In the genomic region with DNA sequence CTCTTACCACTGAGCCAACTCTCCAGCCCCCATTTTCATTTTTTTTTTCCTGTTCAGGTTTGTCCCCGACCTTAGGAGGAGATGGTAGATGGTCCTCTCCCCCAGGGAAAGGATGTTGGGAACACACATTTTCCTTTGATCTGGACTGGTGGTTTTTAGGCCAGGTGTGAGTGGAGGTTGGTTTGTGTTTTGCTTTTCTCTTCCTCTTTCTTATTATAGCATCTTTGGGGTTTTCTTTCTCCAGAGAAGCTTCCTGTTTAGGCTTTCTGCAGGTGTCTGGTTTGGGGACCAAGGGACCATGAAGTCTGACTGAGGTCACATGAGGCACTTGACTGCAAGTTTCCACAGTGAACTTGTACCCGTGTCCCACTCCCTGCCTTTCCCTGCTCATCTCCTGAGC, we compare ENCODE assay signal across 28 mouse cellular contexts. TPM values are rescaled to one million over a fixed set of nuclear protein-coding genes. Genes with fewer than 3 reads are reported as not detected.
DNase-seq lines count a peak whose midpoint lies in the region; ATAC-seq and TF ChIP-seq lines count a peak whose summit lies in the region.
"Had no signal": no experiment of that assay in that cellular context is flagged by ENCODE, and none has a peak within 500 bp of the region (broad histone marks: within the 10 kb centered on the region; RNA-seq: fewer than 3 reads in every experiment).

No protein-coding gene starts in this region.

- peak; percentile 72 for TF ChIP-seq EP300 in liver, postnatal 0 days (IDR thresholded peaks at IDR 0.05; ENCODE audit: low read depth)
- TF ChIP-seq EP300 in CH12.LX (IDR thresholded peaks at IDR 0.05; ENCODE audit: low read length) = peak; percentile 99

- peak overlapping the region; percentile 85 for H3K27ac ChIP-seq in liver, postnatal 0 days (ENCODE audit: low read depth)
- no peak overlapping the region for H3K27ac ChIP-seq in liver, embryonic 11.5 days (ENCODE audit: low read depth, low read length)
- H3K27ac ChIP-seq in CH12.LX (ENCODE audit: insufficient read depth, low read depth) = peak overlapping the region; percentile 99
- H3K27ac ChIP-seq in midbrain, postnatal 0 days (ENCODE audit: low read depth, low read length) = no peak overlapping the region
- no peak overlapping the region for H3K27ac ChIP-seq in limb, embryonic 10.5 days
- H3K27ac ChIP-seq: embryonic facial prominence, embryonic 13.5 days; forebrain, embryonic 13.5 days; gastrocnemius, adult 2 months; heart, embryonic 10.5 days; hindbrain, embryonic 15.5 days; midbrain, embryonic 10.5 days; neural tube, embryonic 15.5 days; stomach, postnatal 0 days had no signal

- no peaks in the 10 kb centered on the region for H3K79me2 ChIP-seq in CH12.LX (replicated peaks; ENCODE audit: control insufficient read depth, extremely low read depth, insufficient read depth, poor library complexity, severe bottlenecking)

- in situ Hi-C loops in CH12.LX (cut with MboI; ENCODE audit: low pct_ligation_motif_present, low pct_unique_long_range_greater_than_20kb, low sequenced_read_pairs) = no loop called here

- TF ChIP-seq POLR2A in CH12.LX (IDR thresholded peaks at IDR 0.05; ENCODE audit: low read depth, low read length) = no peak; the same call in 1 of the 2 replicates

- no peak overlapping the region for H3K4me3 ChIP-seq in liver, postnatal 0 days (ENCODE audit: low read depth, low read length)
- H3K4me3 ChIP-seq in liver, embryonic 11.5 days (ENCODE audit: low read depth, low read length) = no peak overlapping the region
- peak overlapping the region in 2 of 3 experiments; percentile 29 to 31 for H3K4me3 ChIP-seq in CH12.LX (replicated peaks in 1 of 3; ENCODE audit: low read depth in 2 of 3, low read length in 2 of 3, poor library complexity in 1 of 3)
- H3K4me3 ChIP-seq in midbrain, postnatal 0 days (ENCODE audit: low read depth, low read length) = no peak overlapping the region
- no peak overlapping the region for H3K4me3 ChIP-seq in limb, embryonic 10.5 days
- H3K4me3 ChIP-seq: embryonic facial prominence, embryonic 13.5 days; erythroblast, embryonic 14.5 days; forebrain, embryonic 13.5 days; gastrocnemius, adult 2 months; heart, embryonic 10.5 days; hindbrain, embryonic 15.5 days; midbrain, embryonic 10.5 days; neural tube, embryonic 15.5 days had no signal

- no peak; the same call in 1 of the 2 replicates for TF ChIP-seq RAD21 in CH12.LX (IDR thresholded peaks at IDR 0.05; ENCODE audit: low read depth, low read length)

- TF ChIP-seq CTCF in liver, postnatal 0 days (IDR thresholded peaks at IDR 0.05; ENCODE audit: low read depth) = no peak
- no peak for TF ChIP-seq CTCF in CH12.LX (conservative IDR thresholded peaks at IDR 0.05 in 1 of 2, IDR thresholded peaks at IDR 0.05 in 1 of 2; ENCODE audit: low read depth in 2 of 2, low read length in 2 of 2)
- TF ChIP-seq CTCF in midbrain, postnatal 0 days (IDR thresholded peaks at IDR 0.05) = no peak

- no peak for DNase-seq in liver, postnatal 0 days
- no peak for DNase-seq in liver, embryonic 11.5 days (ENCODE audit: low spot score)
- DNase-seq in CH12.LX (ENCODE audit: extremely low read depth) = peak; percentile 96
- peak; percentile 85 to 88 for DNase-seq in spleen, postnatal 36 days (ENCODE audit: low spot score in 2 of 2)
- DNase-seq in thymus, postnatal 14 days = peak; percentile 65
- DNase-seq in midbrain, postnatal 0 days (ENCODE audit: low spot score) = no peak
- DNase-seq in limb, embryonic 10.5 days (ENCODE audit: low spot score) = no peak
- DNase-seq: adrenal gland, postnatal 25 days; cerebellum, adult 11 months; cerebellum, postnatal 25 days; embryo, embryonic 11 days; gastrocnemius, adult 2 months; kidney, adult 8-10 months; kidney, postnatal 14 days; lung, adult 18-20 months; lung, postnatal 10 days had no signal

- no peak overlapping the region for H3K9ac ChIP-seq in liver, postnatal 0 days (replicated peaks)
- H3K9ac ChIP-seq in liver, embryonic 11.5 days (ENCODE audit: low read depth, low read length) = no peak overlapping the region
- no peak overlapping the region for H3K9ac ChIP-seq in CH12.LX (ENCODE audit: insufficient read depth, low read depth)
- H3K9ac ChIP-seq in midbrain, postnatal 0 days (replicated peaks; ENCODE audit: low read length, poor library complexity, severe bottlenecking) = no peak overlapping the region
- H3K9ac ChIP-seq: embryonic facial prominence, embryonic 13.5 days; forebrain, embryonic 13.5 days; hindbrain, embryonic 15.5 days; neural tube, embryonic 15.5 days had no signal

- no peaks in the 10 kb centered on the region for H3K4me1 ChIP-seq in liver, postnatal 0 days (ENCODE audit: insufficient read depth)
- H3K4me1 ChIP-seq in liver, embryonic 11.5 days (replicated peaks; ENCODE audit: control insufficient read depth, insufficient read depth, low read length) = no peaks in the 10 kb centered on the region
- peaks cover 40 to 78% of the 10 kb centered on the region in 2 experiments for H3K4me1 ChIP-seq in CH12.LX (ENCODE audit: control insufficient read depth in 1 of 2, insufficient read depth in 2 of 2)
- no peaks in the 10 kb centered on the region for H3K4me1 ChIP-seq in midbrain, postnatal 0 days (ENCODE audit: insufficient read depth, low read length)
- H3K4me1 ChIP-seq in limb, embryonic 10.5 days = 0 out of 2 replicates have a peak, but pooled peaks cover 4% of the 10 kb centered on the region
- H3K4me1 ChIP-seq: embryonic facial prominence, embryonic 13.5 days; heart, embryonic 10.5 days had no signal

- H3K36me3 ChIP-seq in liver, postnatal 0 days (replicated peaks; ENCODE audit: insufficient read depth, low read length) = no peaks in the 10 kb centered on the region
- no peaks in the 10 kb centered on the region for H3K36me3 ChIP-seq in liver, embryonic 11.5 days (ENCODE audit: control insufficient read depth, insufficient read depth, low read length)
- H3K36me3 ChIP-seq in CH12.LX (replicated peaks in 1 of 2; ENCODE audit: control insufficient read depth in 1 of 2, insufficient read depth in 1 of 2, low read length in 1 of 2) = peaks cover 0 to 10% of the 10 kb centered on the region in 2 experiments
- no peaks in the 10 kb centered on the region for H3K36me3 ChIP-seq in midbrain, postnatal 0 days (ENCODE audit: insufficient read depth, low read length)
- no peaks in the 10 kb centered on the region for H3K36me3 ChIP-seq in limb, embryonic 10.5 days
- H3K36me3 ChIP-seq: embryonic facial prominence, embryonic 13.5 days; heart, embryonic 10.5 days; hindbrain, embryonic 15.5 days; midbrain, embryonic 10.5 days; neural tube, embryonic 15.5 days had no signal

- no peak overlapping the region for H3K4me2 ChIP-seq in liver, postnatal 0 days (ENCODE audit: low read depth, low read length)
- H3K4me2 ChIP-seq in liver, embryonic 11.5 days = no peak overlapping the region
- peak overlapping the region; percentile 55; the same call in 1 of the 2 replicates for H3K4me2 ChIP-seq in CH12.LX (ENCODE audit: insufficient read depth, low read depth, poor library complexity, severe bottlenecking)
- no peak overlapping the region for H3K4me2 ChIP-seq in midbrain, postnatal 0 days (ENCODE audit: low read depth, low read length, poor library complexity, severe bottlenecking)
- H3K4me2 ChIP-seq: embryonic facial prominence, embryonic 13.5 days; forebrain, embryonic 13.5 days; hindbrain, embryonic 15.5 days; neural tube, embryonic 15.5 days had no signal

- dilution Hi-C loops in CH12.LX (cut with MboI; ENCODE audit: extremely low pct_ligation_motif_present, extremely low pct_unique_long_range_greater_than_20kb, low sequenced_read_pairs) = no loop called here

- H3K27me3 ChIP-seq in liver, postnatal 0 days (ENCODE audit: insufficient read depth, low read length) = no peaks in the 10 kb centered on the region
- H3K27me3 ChIP-seq in liver, embryonic 11.5 days (replicated peaks; ENCODE audit: control insufficient read depth, insufficient read depth, low read length) = no peaks in the 10 kb centered on the region
- H3K27me3 ChIP-seq in CH12.LX (replicated peaks) = no peaks in the 10 kb centered on the region
- no peaks in the 10 kb centered on the region for H3K27me3 ChIP-seq in midbrain, postnatal 0 days (ENCODE audit: insufficient read depth, low read length)
- no peaks in the 10 kb centered on the region for H3K27me3 ChIP-seq in limb, embryonic 10.5 days (ENCODE audit: low read depth, poor library complexity, severe bottlenecking)
- H3K27me3 ChIP-seq: embryonic facial prominence, embryonic 13.5 days; forebrain, embryonic 13.5 days; hindbrain, embryonic 15.5 days; neural tube, embryonic 15.5 days had no signal

- peak; percentile 13; the same call in 1 of the 2 replicates for ATAC-seq in liver, postnatal 0 days
- no peak for ATAC-seq in liver, embryonic 11.5 days (replicated peaks; ENCODE audit: low FRiP score)
- no peak for ATAC-seq in midbrain, postnatal 0 days (ENCODE audit: low FRiP score)
- ATAC-seq in megakaryocyte progenitor cell, adult 5-6 weeks (replicated peaks; ENCODE audit: poor library complexity) = no peak
- ATAC-seq: CD4-positive, CD25-positive, alpha-beta regulatory T cell, adult 4 months; forebrain, embryonic 13.5 days; midbrain, embryonic 16.5 days had no signal

- WGBS in liver, postnatal 0 days (ENCODE audit: insufficient replicate concordance) = 26% methylated on average over 2 of the region's 2 CpGs
- 55% methylated on average over 2 of the region's 2 CpGs for WGBS in liver, embryonic 11.5 days
- WGBS in midbrain, postnatal 0 days = 80% methylated on average over 2 of the region's 2 CpGs
- WGBS in limb, embryonic 10.5 days = 69% methylated on average over 2 of the region's 2 CpGs

- H3K9me3 ChIP-seq in liver, postnatal 0 days (ENCODE audit: low read length) = no peaks in the 10 kb centered on the region
- no peaks in the 10 kb centered on the region for H3K9me3 ChIP-seq in liver, embryonic 11.5 days (ENCODE audit: control insufficient read depth, low read length)
- H3K9me3 ChIP-seq in CH12.LX (replicated peaks; ENCODE audit: low read length) = peaks cover 24% of the 10 kb centered on the region
- no peaks in the 10 kb centered on the region for H3K9me3 ChIP-seq in midbrain, postnatal 0 days (ENCODE audit: low read length)
- no peaks in the 10 kb centered on the region for H3K9me3 ChIP-seq in limb, embryonic 10.5 days (replicated peaks)
- H3K9me3 ChIP-seq: embryonic facial prominence, embryonic 13.5 days; forebrain, embryonic 13.5 days; heart, embryonic 10.5 days; hindbrain, embryonic 15.5 days; midbrain, embryonic 10.5 days; neural tube, embryonic 15.5 days had no signal

RNA-seq across cellular contexts. Expression of gene Chst3, which starts 50.8 kb away (rescaled TPM):
- 0.73 TPM in 2 replicates for polyA plus RNA-seq in liver, postnatal 0 days (2015; fragmentation: Nextera tagmentation; extraction: Ambion mirVana)
- polyA plus RNA-seq in liver, embryonic 11.5 days (2014; fragmentation: Nextera tagmentation; extraction: Ambion mirVana) = 0.48 and 0.60 TPM in 2 replicates
- total RNA-seq in CH12.LX (2012; rRNA removed) (4.4 and 5.2 TPM in 2 replicates), CH12.LX (2014; rRNA removed) (7.4 and 7.5 TPM in 2 replicates)
- 11.0 and 12.2 TPM in 2 replicates for polyA plus RNA-seq in CH12.LX (2012; ENCODE audit: insufficient read length, low read depth)
- 4.6 and 5.5 TPM in 2 replicates for total RNA-seq in midbrain, postnatal 0 days (2014; rRNA removed)
- polyA plus RNA-seq in midbrain, postnatal 0 days (2015; fragmentation: Nextera tagmentation; extraction: Ambion mirVana) = 0.86 and 0.89 TPM in 2 replicates
- not detected in 2 replicates for total RNA-seq in megakaryocyte progenitor cell, adult 5-6 weeks (2015)
- total RNA-seq in megakaryocyte progenitor cell, adult 5-6 weeks (2017) = not detected in 2 replicates
- polyA plus RNA-seq in limb, embryonic 10.5 days (2016; fragmentation: Nextera tagmentation; extraction: Ambion mirVana) = 1.4 and 2.0 TPM in 2 replicates
- total RNA-seq: granulocyte monocyte progenitor cell, adult 5-6 weeks had no signal
- polyA plus RNA-seq: erythroblast, embryonic 14.5 days had no signal

Comparison
In these comparisons a context has a peak if more than half of its experiments do, and no peak if none do; other contexts are left out.
1. H3K27ac ChIP-seq: peak in liver, postnatal 0 days (single experiment) and CH12.LX (single experiment); none in liver, embryonic 11.5 days (single experiment), midbrain, postnatal 0 days (single experiment) and limb, embryonic 10.5 days (single experiment).
2. DNase-seq: peak in CH12.LX (single experiment), spleen, postnatal 36 days (2 of 2) and thymus, postnatal 14 days (single experiment); none in liver, postnatal 0 days (single experiment), liver, embryonic 11.5 days (single experiment), midbrain, postnatal 0 days (single experiment) and limb, embryonic 10.5 days (single experiment).
3. H3K4me3 ChIP-seq: peak in CH12.LX (2 of 3); none in liver, postnatal 0 days (single experiment), liver, embryonic 11.5 days (single experiment), midbrain, postnatal 0 days (single experiment) and limb, embryonic 10.5 days (single experiment).